Mouse (Mus musculus): Measurements from ENCODE around the gene Gpr25.

DNA sequence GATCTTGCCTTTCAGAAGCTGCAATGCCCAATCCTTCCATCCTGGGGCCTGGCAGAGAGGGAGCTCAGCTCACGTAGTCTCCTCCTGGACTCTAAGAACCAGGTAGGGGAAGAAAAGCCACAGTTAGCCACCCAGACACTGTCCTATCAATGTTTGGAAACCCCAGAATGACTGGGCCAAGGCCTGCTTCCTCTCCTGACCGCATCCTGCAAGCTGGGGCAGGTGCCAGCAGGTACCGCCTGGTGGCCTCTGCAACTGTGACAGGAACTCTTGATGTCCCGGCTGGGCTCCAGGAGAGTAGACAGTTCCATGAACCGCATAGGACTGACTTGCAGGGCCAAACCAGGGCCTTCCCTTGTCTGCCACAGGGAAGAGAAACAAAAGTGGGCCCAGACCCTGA, 13.3 kb downstream of the Gpr25 start:
- no peak for TF ChIP-seq CTCF (IDR thresholded peaks at IDR 0.05; ENCODE audit: low read depth)
- TF ChIP-seq EP300 (IDR thresholded peaks at IDR 0.05; ENCODE audit: low read depth) = no peak

Data from heart, postnatal 0 days (tissue).